Mouse (Mus musculus): Measurements from ENCODE around the gene Olfr1410.

- TF ChIP-seq CTCF (IDR thresholded peaks at IDR 0.05; ENCODE audit: low read depth, low read length) (no peak), POLR2A (IDR thresholded peaks at IDR 0.05; ENCODE audit: insufficient read depth, low read length) (no peak)
These were observed 49.1 kb downstream of the Olfr1410 start for GRCm38 (mm10) chr1:92654676-92655075.

All from ES-Bruce4 (cell line).